Mouse (Mus musculus) lung, embryonic 14.5 days (tissue): Measurements from ENCODE around the gene Prss56. TPM values are rescaled to one million over a fixed set of nuclear protein-coding genes. Genes with fewer than 3 reads are reported as not detected.

Source experiments
- ATAC-seq: fragments of 200-750 bp; cut with Nextera tagmentation; 2 replicates; pipeline ENCODE4 v1.8.0; 2017; ENCODE audit warnings: mild to moderate bottlenecking, moderate TSS enrichment, moderate library complexity; ENCODE audit not compliant: insufficient read depth
- DNase-seq: peaks from one replicate; pipeline ENCODE4 v3.0.0-alpha.2; 2015
- H3K27ac ChIP-seq: fragments of 300-500 bp; sonication (generic); 2 replicates; pipeline ENCODE4 v1.5.1; 2014; ENCODE audit warnings: low read depth, mild to moderate bottlenecking, moderate library complexity
- H3K27me3 ChIP-seq: fragments of 300-500 bp; sonication (generic); 2 replicates; pipeline ENCODE4 v1.6.1; 2014; ENCODE audit warnings: low read length, control low read depth; ENCODE audit not compliant: insufficient read depth
- H3K36me3 ChIP-seq: fragments of 300-500 bp; sonication (generic); 2 replicates; pipeline ENCODE4 v1.6.1; 2014; ENCODE audit warnings: control low read depth; ENCODE audit not compliant: insufficient read depth
- H3K4me1 ChIP-seq: fragments of 300-500 bp; sonication (generic); 2 replicates; pipeline ENCODE4 v1.6.1; 2014; ENCODE audit warnings: antibody characterized with exemption, control low read depth; ENCODE audit not compliant: insufficient read depth
- H3K4me2 ChIP-seq: fragments of 300-500 bp; sonication (generic); 2 replicates; pipeline ENCODE4 v1.6.1; 2014; ENCODE audit warnings: mild to moderate bottlenecking
- H3K4me3 ChIP-seq: fragments of 300-500 bp; sonication (generic); 2 replicates; pipeline ENCODE4 v1.5.1; 2014; ENCODE audit warnings: low read depth, low read length
- H3K9ac ChIP-seq: fragments of 300-500 bp; sonication (generic); 2 replicates; pipeline ENCODE4 v1.6.1; 2014
- H3K9me3 ChIP-seq: fragments of 300-500 bp; sonication (generic); 2 replicates; pipeline ENCODE4 v1.6.1; 2016; ENCODE audit warnings: low read depth, low read length, control low read depth
- CTCF ChIP-seq: IDR thresholded peaks from 2 replicates; pipeline ENCODE4 v1.5.1; 2016; ENCODE audit warnings: antibody characterized with exemption, low read depth
- WGBS: fragments of 180-500 bp; shearing (Covaris S2); extraction: QIAGEN DNeasy Blood & Tissue Kit; methylation state at CpG from one replicate; pipeline ENCODE4 v1.1.7; 2014; 5-methylcytosine and 5-hydroxymethylcytosine counted together
- polyA plus RNA-seq: library from polyadenylated mRNA; unstranded; fragments of >200 nt; fragmentation: Nextera tagmentation; extraction: Ambion mirVana; gene quantifications from 2 replicates; pipeline ENCODE4 v1.2.1, GENCODE M21; 2014

Gene Prss56
- polyA plus RNA-seq, 1 experiment from 2014 or later: not detected

- no peak overlapping the region for H3K4me2 ChIP-seq
- no peak for TF ChIP-seq CTCF
- no peaks in the 10 kb centered on the region for H3K27me3 ChIP-seq
- no peaks in the 10 kb centered on the region for H3K4me1 ChIP-seq
- WGBS: 81% methylated on average over 5 of the region's 5 CpGs
- ATAC-seq (no peak), DNase-seq (no peak)
- no peak overlapping the region for H3K9ac ChIP-seq
- peaks cover 70% of the 10 kb centered on the region for H3K36me3 ChIP-seq
- H3K4me3 ChIP-seq: no peak overlapping the region
- H3K27ac ChIP-seq: no peak overlapping the region
- no peaks in the 10 kb centered on the region for H3K9me3 ChIP-seq
Measured at GRCm38 (mm10) chr1:87230606-87231005, 47.5 kb downstream of the Prss56 start.

DNA sequence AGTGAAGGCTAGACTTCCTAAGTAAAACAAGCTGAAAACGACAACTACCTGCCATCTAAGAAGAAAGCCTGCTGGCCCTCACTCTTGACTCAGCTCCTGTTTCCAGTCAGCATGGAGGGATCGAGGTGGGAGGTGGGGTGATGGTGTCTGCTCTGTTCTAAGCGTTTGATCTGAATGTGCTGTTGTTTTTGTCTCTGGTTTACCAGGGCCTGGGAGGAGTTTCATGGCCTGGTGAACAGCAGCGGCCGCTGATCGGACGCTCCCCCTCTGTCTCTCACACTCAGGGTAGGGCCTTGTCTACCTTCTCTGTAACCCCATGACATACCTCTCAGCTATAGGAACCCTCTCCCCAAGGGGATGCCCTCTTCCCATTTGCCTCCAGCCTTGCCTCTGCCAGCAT lies 49.1 kb downstream of the Prss56 start:
- no peaks in the 10 kb centered on the region for H3K4me1 ChIP-seq
- H3K27ac ChIP-seq: no peak overlapping the region
- no peaks in the 10 kb centered on the region for H3K27me3 ChIP-seq
- TF ChIP-seq CTCF: no peak
- H3K4me3 ChIP-seq: no peak overlapping the region
- peaks cover 56% of the 10 kb centered on the region for H3K36me3 ChIP-seq
- ATAC-seq (no peak), DNase-seq (no peak)
- no peak overlapping the region for H3K9ac ChIP-seq
- 82% methylated on average over 7 of the region's 7 CpGs for WGBS
- no peak overlapping the region for H3K4me2 ChIP-seq
- H3K9me3 ChIP-seq: no peaks in the 10 kb centered on the region

Other genes starting within 250 kb of the Prss56 start
- not detected in 2 replicates for gene Alppl2, start 93.4 kb upstream of the Prss56 start, polyA plus RNA-seq
- not detected in 2 replicates for gene Alpi, start 81.7 kb upstream of the Prss56 start, polyA plus RNA-seq
- gene Akp3, start 58.3 kb upstream of the Prss56 start, polyA plus RNA-seq: not detected in 2 replicates
- gene Ecel1, start 26.8 kb upstream of the Prss56 start, polyA plus RNA-seq: 0.26 and 0.61 TPM in 2 replicates
- gene Chrnd, start 7.3 kb downstream of the Prss56 start, polyA plus RNA-seq: not detected in 2 replicates
- not detected in 2 replicates for gene Chrng, start 21.3 kb downstream of the Prss56 start, polyA plus RNA-seq
- gene Eif4e2, start 30.6 kb downstream of the Prss56 start, polyA plus RNA-seq: 160 and 164 TPM in 2 replicates
- gene Efhd1, start 81.0 kb downstream of the Prss56 start, polyA plus RNA-seq: 0.11 TPM in 1 of 2 replicates, not detected in the other
- 46.7 and 49.6 TPM in 2 replicates for gene Gigyf2, start 143.7 kb downstream of the Prss56 start, polyA plus RNA-seq
- gene Kcnj13, start 211.4 kb downstream of the Prss56 start, polyA plus RNA-seq: 2.1 and 2.3 TPM in 2 replicates